Mouse (Mus musculus): Measurements from ENCODE around the gene Zbtb7b. TPM values are rescaled to one million over a fixed set of nuclear protein-coding genes. Genes with fewer than 3 reads are reported as not detected.

Zbtb7b gene
- polyA plus RNA-seq, 1 experiment from 2014 or later, result 3.7 TPM

DNA sequence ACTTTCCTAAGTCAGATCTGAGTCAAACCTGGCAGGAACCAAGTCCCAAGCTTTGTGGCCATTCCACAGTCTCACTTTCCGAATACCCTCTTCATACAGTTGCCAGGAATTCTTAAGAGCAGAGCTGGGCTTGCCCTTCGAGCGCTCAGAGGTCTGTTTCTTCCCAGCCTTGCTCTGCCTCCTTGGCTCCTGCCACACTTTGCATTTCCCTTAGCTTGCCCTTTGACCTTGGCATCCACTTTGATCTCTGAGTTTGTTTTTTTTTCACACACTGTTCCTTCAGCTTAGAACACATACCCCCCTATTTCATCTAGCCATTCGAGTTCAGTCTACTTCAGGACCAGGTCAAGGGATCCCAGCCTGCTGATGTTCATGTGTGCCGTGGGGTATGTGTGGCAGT is 43.3 kb downstream of the Zbtb7b start:
- H3K27ac ChIP-seq, result no peak overlapping the region
- no peak overlapping the region for H3K4me2 ChIP-seq
- no peaks in the 10 kb centered on the region for H3K9me3 ChIP-seq (replicated peaks)
- H3K9ac ChIP-seq, result no peak overlapping the region
- ATAC-seq (replicated peaks; ENCODE audit: low FRiP score), result no peak
- H3K4me3 ChIP-seq (replicated peaks), result no peak overlapping the region
- peaks cover 6% of the 10 kb centered on the region for H3K36me3 ChIP-seq
- 0 out of 2 replicates have a peak, but pooled peaks cover 10% of the 10 kb centered on the region for H3K27me3 ChIP-seq
- H3K4me1 ChIP-seq, result peaks cover 60% of the 10 kb centered on the region
- 42% methylated on average over 5 of the region's 5 CpGs for WGBS

DNA sequence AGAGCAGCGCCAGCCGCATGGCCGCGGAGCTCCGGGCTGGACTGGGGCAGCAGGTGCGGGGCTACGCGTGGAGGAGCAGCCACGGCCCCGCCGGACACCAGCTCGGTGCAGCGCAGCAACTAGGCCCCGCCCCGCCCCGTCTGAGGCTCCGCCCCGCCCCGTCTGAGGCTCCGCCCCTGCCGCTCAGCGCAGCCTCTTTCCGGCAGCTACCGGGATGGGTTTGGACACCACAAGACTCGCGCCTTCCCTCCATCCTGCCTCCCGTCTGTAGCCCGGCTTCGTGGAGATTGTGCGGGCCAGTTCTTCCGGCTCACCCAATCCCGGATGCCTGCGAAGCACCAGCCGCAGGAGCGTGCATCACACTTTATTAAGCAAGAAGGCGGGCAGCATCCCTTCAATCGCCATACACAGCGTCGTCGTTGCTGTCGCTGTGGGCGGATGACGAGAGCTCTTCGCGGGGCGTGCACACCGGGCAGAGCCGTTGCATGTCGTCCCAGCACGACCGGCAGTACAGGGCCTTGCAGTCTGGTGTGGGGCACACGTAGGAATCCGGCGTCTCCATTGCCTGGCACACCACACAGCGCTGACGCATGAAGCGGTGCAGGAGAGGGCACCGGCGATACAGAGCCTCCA is 44.6 kb downstream of the Zbtb7b start, which contains the start of gene Adam15:
TSS of gene Adam15 (minus strand) at position 128 of the 633 bp plus-strand sequence.
- 0 out of 2 replicates have a peak, but pooled peaks cover 7% of the 10 kb centered on the region for H3K27me3 ChIP-seq
- no peaks in the 10 kb centered on the region for H3K9me3 ChIP-seq (replicated peaks)
- H3K4me3 ChIP-seq (replicated peaks), result peak within 1 kb of the TSS; percentile 77
- H3K4me2 ChIP-seq, result peak within 1 kb of the TSS; percentile 99
- H3K36me3 ChIP-seq, result peaks cover 17% of the 10 kb centered on the region
- ATAC-seq (replicated peaks; ENCODE audit: low FRiP score), result peak; percentile 88
- peaks cover 50% of the 10 kb centered on the region for H3K4me1 ChIP-seq
- WGBS, result under 1% methylated on average over 58 of the region's 59 CpGs
- H3K9ac ChIP-seq, result peak within 1 kb of the TSS; percentile 65
- peak within 1 kb of the TSS; percentile 82 for H3K27ac ChIP-seq

DNA sequence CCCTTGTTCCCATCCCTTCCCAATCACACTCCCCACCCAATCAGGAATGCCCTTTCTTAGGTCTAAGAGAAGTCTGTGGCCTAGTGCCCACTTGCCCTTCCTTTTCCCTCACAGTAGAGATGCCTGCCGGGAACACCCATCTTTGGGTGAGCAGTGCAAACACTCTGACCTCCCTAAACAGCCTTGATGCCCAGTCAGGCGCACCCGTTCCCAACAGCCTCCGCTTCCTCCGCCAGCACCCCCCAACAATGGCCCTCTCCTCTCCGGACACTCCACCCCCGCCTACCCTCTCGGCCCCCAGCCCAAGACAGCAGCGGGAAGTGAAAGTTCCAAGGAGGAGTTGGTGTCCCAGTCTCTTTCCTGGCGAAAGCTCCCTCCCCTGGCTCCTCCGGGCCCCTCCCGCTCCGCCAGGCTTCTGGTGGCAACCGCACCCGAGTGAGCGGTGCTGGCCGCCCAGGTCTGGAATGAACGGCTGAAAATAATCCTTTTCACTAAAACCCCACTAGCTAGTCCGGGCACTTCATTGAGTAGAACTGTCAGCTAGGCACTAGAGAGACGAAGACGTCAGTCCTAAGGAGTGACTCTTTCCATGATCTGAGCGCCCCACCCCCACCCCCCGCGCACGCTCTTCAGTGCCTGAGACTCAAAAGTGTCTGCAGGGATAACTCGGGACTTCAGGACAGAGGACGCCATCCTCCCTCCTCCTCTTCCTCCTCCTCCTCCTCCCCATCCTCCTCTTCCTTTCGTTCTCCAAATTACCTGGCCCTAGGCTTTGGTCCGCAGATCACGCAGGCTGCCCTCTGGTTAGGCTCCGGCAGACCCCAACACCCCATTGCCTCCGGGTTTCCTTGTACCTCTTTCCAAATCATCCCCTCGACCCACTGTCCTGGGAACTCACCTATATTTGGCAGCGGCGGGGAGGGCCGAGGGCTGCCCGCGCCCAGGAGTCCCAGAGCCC is 45.4 kb downstream of the Zbtb7b start:
- 0 out of 2 replicates have a peak, but pooled peaks cover 7% of the 10 kb centered on the region for H3K27me3 ChIP-seq
- H3K36me3 ChIP-seq, result peaks cover 24% of the 10 kb centered on the region
- peak overlapping the region; percentile 82 for H3K27ac ChIP-seq
- peak overlapping the region; percentile 65 for H3K9ac ChIP-seq
- WGBS, result under 1% methylated on average over 38 of the region's 38 CpGs
- peaks cover 42% of the 10 kb centered on the region for H3K4me1 ChIP-seq
- peak overlapping the region; percentile 99 for H3K4me2 ChIP-seq
- ATAC-seq (replicated peaks; ENCODE audit: low FRiP score), result peak; percentile 41
- no peaks in the 10 kb centered on the region for H3K9me3 ChIP-seq (replicated peaks)
- peak overlapping the region; percentile 77 for H3K4me3 ChIP-seq (replicated peaks)

DNA sequence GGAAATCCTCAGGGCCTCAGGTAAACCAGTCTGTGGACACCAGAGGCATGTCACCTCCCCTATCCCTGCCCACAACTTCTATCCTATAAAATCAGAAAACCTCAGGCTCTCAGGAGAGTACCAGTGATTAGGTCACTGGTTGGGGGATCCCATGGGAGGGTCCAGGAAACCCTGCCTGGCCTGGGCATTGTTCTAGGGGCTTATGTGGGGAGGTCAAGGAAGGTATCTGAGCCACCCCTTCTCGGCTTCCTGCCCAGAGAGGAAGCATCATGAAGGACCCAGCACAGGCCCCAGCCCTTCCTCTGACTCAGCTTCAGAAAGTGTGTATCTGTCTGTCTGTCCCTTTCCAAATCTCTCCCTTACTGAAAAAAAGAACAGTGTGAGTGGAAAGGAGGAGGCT is 46.7 kb downstream of the Zbtb7b start:
- Histone ChIP-seq H3K27me3 (0 out of 2 replicates have a peak, but pooled peaks cover 7% of the 10 kb centered on the region), H3K4me3 (replicated peaks) (peak overlapping the region; percentile 77), H3K4me2 (peak overlapping the region; percentile 99), H3K36me3 (peaks cover 37% of the 10 kb centered on the region), H3K27ac (peak overlapping the region; percentile 82), H3K4me1 (peaks cover 41% of the 10 kb centered on the region), H3K9me3 (replicated peaks) (no peaks in the 10 kb centered on the region), H3K9ac (0 out of 2 replicates have a peak overlapping the region, but pooled peaks have one; percentile 65)
- WGBS, result 59% methylated on average over 1 of the region's 1 CpGs
- no peak for ATAC-seq (replicated peaks; ENCODE audit: low FRiP score)

DNA sequence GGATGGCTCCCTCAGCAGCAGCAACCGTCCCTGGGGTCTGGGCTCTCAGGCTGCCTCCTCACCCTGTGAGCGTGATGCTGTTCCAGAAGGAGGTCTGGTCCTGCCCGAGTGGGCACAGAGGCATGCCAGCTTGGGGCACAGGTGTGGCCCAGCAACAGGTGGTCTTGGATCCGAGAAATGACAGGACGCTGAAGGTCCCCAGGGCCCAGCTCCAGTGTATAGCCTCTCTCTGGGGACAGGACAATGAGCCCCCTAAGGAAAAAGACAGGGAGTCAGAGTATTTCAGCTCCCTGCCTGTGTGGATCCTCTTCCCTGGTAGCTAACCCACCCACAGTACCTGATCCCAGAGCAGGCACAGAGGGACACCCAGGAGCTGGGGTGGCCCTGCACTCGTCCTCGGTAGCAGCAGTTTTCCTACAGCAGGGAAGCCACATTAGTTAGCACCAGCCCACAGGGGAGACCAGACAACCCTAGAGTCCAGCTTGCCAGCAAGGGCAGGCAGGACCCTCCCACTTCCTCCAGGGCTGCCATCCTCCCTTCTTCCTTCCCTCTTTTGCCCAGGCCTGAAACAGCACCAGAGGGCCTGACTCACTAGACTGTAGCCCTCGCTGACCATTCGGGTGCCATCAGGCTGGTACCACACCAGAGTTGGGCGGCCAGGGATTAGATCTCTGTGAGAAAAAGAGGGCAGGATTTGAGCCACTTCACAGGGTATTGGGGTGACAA is 47.6 kb downstream of the Zbtb7b start:
- Histone ChIP-seq H3K27ac (peak overlapping the region; percentile 24; the same call in 1 of the 2 replicates), H3K36me3 (peaks cover 47% of the 10 kb centered on the region), H3K9ac (no peak overlapping the region), H3K4me3 (replicated peaks) (no peak overlapping the region), H3K9me3 (replicated peaks) (no peaks in the 10 kb centered on the region), H3K27me3 (0 out of 2 replicates have a peak, but pooled peaks cover 7% of the 10 kb centered on the region), H3K4me2 (no peak overlapping the region), H3K4me1 (peaks cover 38% of the 10 kb centered on the region)
- ATAC-seq (replicated peaks; ENCODE audit: low FRiP score), result no peak
- WGBS, result 78% methylated on average over 10 of the region's 10 CpGs

DNA sequence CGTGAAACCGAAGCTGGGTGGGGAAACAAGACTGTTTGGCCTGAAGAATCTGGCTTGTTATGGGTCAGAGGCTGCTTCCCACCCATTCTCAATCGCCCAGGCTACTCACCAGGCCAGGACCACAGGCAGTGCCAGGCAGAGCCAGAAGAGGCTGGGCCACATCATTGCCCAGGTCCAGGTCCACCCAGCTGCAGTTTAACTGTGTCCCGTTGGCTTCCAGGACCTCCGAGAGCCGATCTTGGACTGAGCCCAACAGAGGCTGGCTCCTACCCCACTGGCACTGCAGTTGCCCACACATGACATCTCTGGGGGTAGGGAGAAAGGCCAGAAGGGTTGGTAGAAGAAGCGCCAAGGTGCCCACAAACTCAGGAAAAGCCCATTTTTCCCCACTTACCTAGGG is 51.3 kb downstream of the Zbtb7b start:
- no peak for ATAC-seq (replicated peaks; ENCODE audit: low FRiP score)
- H3K9ac ChIP-seq, result no peak overlapping the region
- 83% methylated on average over 7 of the region's 7 CpGs for WGBS
- peaks cover 58% of the 10 kb centered on the region for H3K36me3 ChIP-seq
- H3K9me3 ChIP-seq (replicated peaks), result no peaks in the 10 kb centered on the region
- no peak overlapping the region for H3K27ac ChIP-seq
- peaks cover 37% of the 10 kb centered on the region for H3K4me1 ChIP-seq
- no peaks in the 10 kb centered on the region for H3K27me3 ChIP-seq
- no peak overlapping the region for H3K4me2 ChIP-seq
- no peak overlapping the region for H3K4me3 ChIP-seq (replicated peaks)

DNA sequence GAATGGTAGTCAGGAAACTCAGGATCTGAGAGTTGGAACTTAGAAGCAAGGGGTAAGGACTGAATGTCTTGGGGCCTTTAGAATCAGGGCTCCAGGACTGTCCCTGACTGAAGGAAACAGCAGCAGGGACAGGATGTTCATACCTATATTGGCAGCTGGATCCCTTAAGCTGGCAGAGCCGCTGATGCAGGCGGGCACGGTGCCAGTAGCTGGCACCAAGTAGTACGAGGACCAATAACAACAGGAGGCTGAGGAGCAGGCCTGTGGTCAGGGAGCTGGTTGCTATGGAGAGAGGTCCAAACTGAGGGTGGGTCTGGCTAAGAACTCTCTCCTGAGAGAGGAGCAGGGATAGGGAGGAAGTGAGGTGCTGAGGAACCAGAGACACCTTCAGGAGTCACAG is 52.8 kb downstream of the Zbtb7b start:
- Histone ChIP-seq H3K4me2 (no peak overlapping the region), H3K36me3 (peaks cover 55% of the 10 kb centered on the region), H3K9me3 (replicated peaks) (no peaks in the 10 kb centered on the region), H3K27me3 (no peaks in the 10 kb centered on the region), H3K9ac (no peak overlapping the region), H3K4me3 (replicated peaks) (no peak overlapping the region), H3K27ac (no peak overlapping the region), H3K4me1 (peaks cover 35% of the 10 kb centered on the region)
- 91% methylated on average over 4 of the region's 4 CpGs for WGBS
- ATAC-seq (replicated peaks; ENCODE audit: low FRiP score), result no peak

DNA sequence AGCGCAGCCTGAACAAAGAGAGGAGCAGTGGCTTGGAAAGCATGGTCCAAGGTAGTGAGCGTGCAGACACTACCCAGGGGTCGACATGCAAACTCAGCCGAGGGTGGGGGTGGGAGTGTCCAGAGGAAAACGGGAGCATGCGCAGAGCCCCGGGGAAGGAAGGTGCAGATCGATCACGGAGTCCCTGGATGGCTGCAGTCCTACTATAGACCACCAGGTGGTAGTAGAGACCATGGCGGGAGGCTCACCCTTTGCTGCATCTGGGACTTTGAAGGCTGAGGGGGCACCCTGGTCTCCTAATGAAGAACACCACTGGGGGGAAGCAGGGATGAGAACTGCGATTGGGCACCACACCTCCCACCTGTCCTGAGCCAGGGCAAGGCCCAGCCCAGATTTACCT is 54.1 kb downstream of the Zbtb7b start:
- peak overlapping the region; percentile 62 for H3K4me2 ChIP-seq
- H3K27ac ChIP-seq, result no peak overlapping the region
- 5% methylated on average over 11 of the region's 11 CpGs for WGBS
- peak overlapping the region; percentile 35 for H3K4me3 ChIP-seq (replicated peaks)
- H3K27me3 ChIP-seq, result no peaks in the 10 kb centered on the region
- H3K36me3 ChIP-seq, result peaks cover 45% of the 10 kb centered on the region
- peak overlapping the region; percentile 38; the same call in 1 of the 2 replicates for H3K9ac ChIP-seq
- ATAC-seq (replicated peaks; ENCODE audit: low FRiP score), result no peak
- no peaks in the 10 kb centered on the region for H3K9me3 ChIP-seq (replicated peaks)
- H3K4me1 ChIP-seq, result peaks cover 49% of the 10 kb centered on the region

DNA sequence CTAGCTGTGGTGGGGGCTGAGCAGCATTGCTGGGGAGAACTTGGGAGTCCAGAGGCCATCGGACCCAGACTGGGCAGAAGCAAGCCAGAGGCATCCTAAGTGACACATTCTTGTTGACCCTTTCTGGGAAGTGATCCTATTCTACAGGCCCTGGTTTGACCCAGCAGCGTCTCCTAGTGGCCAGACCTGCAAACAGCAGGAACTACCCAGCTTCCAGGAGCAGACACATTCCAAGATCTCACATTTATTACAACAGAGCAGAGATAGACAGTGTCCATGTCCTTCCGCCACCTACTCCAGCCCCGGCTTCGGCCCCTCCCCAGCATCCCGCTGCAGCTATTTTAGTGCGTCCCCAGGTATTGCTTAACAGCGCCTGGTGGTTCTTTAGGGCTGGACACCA is 55.2 kb downstream of the Zbtb7b start:
- H3K9ac ChIP-seq, result no peak overlapping the region
- peaks cover 45% of the 10 kb centered on the region for H3K36me3 ChIP-seq
- H3K27ac ChIP-seq, result peak overlapping the region; percentile 19; the same call in 1 of the 2 replicates
- no peaks in the 10 kb centered on the region for H3K27me3 ChIP-seq
- H3K4me1 ChIP-seq, result peaks cover 59% of the 10 kb centered on the region
- H3K4me3 ChIP-seq (replicated peaks), result no peak overlapping the region; the same call in 1 of the 2 replicates
- H3K9me3 ChIP-seq (replicated peaks), result no peaks in the 10 kb centered on the region
- 20% methylated on average over 8 of the region's 8 CpGs for WGBS
- 0 out of 2 replicates have a peak, but pooled peaks have one; percentile 1 for ATAC-seq (replicated peaks; ENCODE audit: low FRiP score)
- H3K4me2 ChIP-seq, result peak overlapping the region; percentile 75; the same call in 1 of the 2 replicates

DNA sequence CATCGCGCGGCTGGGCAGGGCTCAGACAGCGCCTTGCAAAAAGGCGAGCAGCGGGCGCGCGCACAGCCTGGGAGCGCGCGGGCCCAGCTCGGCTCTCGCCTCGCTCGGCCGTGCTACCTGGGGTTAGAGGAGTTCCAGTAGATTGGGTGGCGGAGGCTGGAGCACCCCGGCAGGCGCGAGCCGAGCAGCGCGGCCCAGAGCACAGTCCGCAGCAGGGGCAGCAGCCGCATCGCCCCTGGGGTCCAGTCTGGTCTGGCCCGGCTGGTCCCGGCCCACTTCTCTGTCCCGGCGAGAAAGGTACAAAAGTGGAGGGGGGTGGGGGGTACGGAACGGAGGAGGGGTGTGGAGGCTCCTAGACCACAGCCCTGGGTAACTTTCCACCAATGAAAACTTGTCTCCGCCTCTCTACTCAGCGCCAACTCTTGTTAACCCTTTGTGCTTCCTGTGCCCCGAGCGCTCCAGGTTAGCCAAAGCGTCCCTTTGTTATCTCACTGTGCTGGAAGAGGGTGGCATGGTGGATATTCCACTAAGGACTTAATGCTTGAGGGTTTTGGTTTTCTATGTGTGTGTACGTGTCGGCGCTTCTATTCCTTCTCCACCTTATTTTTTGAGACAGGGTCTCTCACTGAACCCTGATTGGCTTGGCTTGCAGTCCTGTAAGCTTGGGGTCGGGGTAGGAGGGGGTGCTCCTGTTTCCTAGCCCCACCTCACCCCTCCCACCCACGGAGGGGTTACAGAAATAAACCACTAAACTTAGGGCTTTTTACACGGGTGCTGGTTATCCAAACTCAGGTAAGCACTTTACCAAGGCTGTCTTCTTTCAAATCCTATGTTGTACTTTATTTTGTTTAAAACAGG is 56.6 kb downstream of the Zbtb7b start, which contains the start of gene Efna4:
TSS of gene Efna4 (minus strand) at position 308 of the 858 bp plus-strand sequence.
- WGBS, result under 1% methylated on average over 42 of the region's 44 CpGs
- Histone ChIP-seq H3K27ac (peak within 1 kb of the TSS; percentile 94), H3K4me3 (replicated peaks) (peak within 1 kb of the TSS; percentile 96), H3K9me3 (replicated peaks) (no peaks in the 10 kb centered on the region), H3K9ac (peak within 1 kb of the TSS; percentile 96), H3K4me2 (peak within 1 kb of the TSS; percentile 75), H3K36me3 (peaks cover 45% of the 10 kb centered on the region), H3K27me3 (no peaks in the 10 kb centered on the region), H3K4me1 (peaks cover 64% of the 10 kb centered on the region)
- peak; percentile 90 for ATAC-seq (replicated peaks; ENCODE audit: low FRiP score)
